Mouse (Mus musculus): ENCODE results near the gene Ccdc188. TPM values are rescaled to one million over a fixed set of nuclear protein-coding genes. Genes with fewer than 3 reads are reported as not detected.
"Not testable (repeated sequence)": the region's sequence is repeated elsewhere in the genome, so short reads cannot be mapped to it uniquely, and the experiment has no call there.

Ccdc188 gene
- polyA plus RNA-seq, 1 experiment, result not detected

DNA sequence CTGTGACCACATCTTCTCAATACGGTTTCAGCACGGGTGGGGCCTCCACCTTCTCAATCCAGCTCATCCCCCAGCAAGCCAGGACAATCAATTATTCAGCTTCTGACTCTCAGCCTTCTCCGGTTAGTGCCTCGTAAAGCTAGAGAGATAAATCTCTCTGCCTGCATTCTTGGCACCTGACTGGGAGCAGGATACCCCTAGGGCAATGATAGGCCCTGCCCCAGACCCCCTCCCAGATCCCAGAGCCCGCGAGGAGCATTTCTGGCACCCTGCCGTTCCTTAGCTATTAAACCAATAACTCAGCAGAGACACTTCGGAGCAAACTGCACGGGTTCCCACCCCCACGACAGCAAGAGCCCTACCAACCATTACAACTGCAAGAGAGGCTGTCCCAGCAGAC is 36.3 kb upstream of the Ccdc188 start:
- H3K27ac ChIP-seq (ENCODE audit: insufficient read depth, low read depth, low read length), result no peak overlapping the region
- 57% methylated on average over 10 of the region's 10 CpGs for WGBS
- no peak for TF ChIP-seq POLR2A (IDR thresholded peaks at IDR 0.05; ENCODE audit: insufficient read depth, low read depth, low read length)
- TF ChIP-seq CTCF (IDR thresholded peaks at IDR 0.05; ENCODE audit: insufficient read depth, low read depth, low read length), result no peak
- H3K4me1 ChIP-seq (ENCODE audit: control insufficient read depth, insufficient read depth, low read length), result peaks cover 4% of the 10 kb centered on the region; the same call in 1 of the 2 replicates
- H3K4me3 ChIP-seq (ENCODE audit: insufficient read depth, low read depth, low read length), result no peak overlapping the region

DNA sequence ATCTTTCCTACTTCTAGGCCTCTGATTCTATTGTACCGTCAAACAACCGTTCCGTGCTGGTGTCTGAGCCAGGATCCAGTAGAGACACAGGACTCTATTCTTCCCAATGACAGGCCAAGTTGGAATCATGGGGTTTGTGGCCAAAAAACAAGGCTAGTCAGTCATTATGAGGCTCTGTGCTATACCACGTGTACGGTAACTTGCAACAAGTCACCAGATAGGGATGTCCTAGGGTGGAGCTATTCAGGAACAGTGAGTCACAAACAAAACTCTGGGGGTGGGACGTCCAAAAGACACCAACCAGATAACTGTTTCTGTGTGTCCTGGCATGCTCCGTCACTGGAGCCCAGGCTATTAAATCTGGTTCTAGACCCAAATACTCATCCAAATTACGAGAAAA is 34.9 kb upstream of the Ccdc188 start:
- no peak overlapping the region for H3K4me3 ChIP-seq (ENCODE audit: insufficient read depth, low read depth, low read length)
- H3K4me1 ChIP-seq (ENCODE audit: control insufficient read depth, insufficient read depth, low read length), result peaks cover 3% of the 10 kb centered on the region; the same call in 1 of the 2 replicates
- TF ChIP-seq CTCF (IDR thresholded peaks at IDR 0.05; ENCODE audit: insufficient read depth, low read depth, low read length) (no peak), POLR2A (IDR thresholded peaks at IDR 0.05; ENCODE audit: insufficient read depth, low read depth, low read length) (no peak)
- H3K27ac ChIP-seq (ENCODE audit: insufficient read depth, low read depth, low read length), result no peak overlapping the region
- WGBS, result 62% methylated on average over 8 of the region's 8 CpGs

DNA sequence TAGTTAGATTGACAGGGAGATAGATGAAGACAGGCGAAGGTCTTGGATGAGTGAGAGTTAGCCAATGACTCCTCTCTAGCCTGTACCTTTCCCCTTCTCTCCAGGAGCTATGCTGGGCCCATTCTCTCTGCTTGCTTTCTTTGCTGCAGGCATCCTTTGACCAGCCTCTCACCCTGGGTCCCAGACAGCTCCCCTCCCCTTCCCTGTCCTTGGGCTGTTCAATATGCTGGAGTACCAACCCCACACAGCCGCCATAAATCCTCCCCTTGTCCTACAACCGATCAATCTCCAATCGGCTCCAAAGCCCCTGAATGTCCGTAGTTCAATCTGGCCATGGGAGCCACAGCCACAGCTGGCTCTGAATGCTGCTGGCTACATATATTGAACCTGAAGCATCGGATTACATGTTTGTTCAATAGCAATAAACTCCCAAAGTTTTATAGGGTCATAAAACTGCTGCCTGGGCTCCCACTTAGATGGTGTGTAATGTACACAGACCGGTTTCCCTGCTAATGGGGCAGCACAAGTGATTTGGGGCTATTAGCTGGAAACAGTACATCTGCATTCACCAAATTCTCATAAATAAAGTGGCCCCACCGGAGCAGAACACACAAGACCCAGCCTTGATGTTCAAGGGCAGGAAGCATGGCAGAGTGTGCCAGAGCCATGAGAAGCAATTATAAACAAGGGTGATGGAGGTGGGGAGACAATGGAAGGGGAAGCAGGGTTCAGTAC is 31.8 kb upstream of the Ccdc188 start:
- Histone ChIP-seq H3K4me1 (ENCODE audit: control insufficient read depth, insufficient read depth, low read length) (peaks cover 3% of the 10 kb centered on the region; the same call in 1 of the 2 replicates), H3K27ac (ENCODE audit: insufficient read depth, low read depth, low read length) (no peak overlapping the region), H3K4me3 (ENCODE audit: insufficient read depth, low read depth, low read length) (no peak overlapping the region)
- TF ChIP-seq CTCF (IDR thresholded peaks at IDR 0.05; ENCODE audit: insufficient read depth, low read depth, low read length) (no peak), POLR2A (IDR thresholded peaks at IDR 0.05; ENCODE audit: insufficient read depth, low read depth, low read length) (no peak)
- WGBS, result 93% methylated on average over 8 of the region's 8 CpGs

DNA sequence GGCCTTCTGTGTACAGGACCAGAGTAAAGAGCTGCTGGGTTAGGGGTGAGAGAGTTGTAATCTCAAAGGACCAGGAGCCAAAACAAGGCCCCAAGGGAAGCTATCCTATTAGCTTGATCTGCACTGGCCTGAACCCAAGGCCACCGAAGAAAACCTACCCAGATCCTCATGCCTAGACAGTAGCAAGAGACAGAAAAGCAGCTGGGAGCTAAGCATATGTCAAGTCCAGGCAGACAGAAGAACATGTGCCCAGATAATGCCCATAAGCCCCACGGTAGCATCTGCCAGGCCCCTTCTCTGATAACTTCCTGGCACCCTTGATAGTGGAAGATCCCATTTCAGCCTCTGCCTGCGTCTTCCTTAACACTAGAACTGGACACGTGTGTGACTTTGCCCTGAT is 30.9 kb upstream of the Ccdc188 start:
- WGBS, result 86% methylated on average over 4 of the region's 4 CpGs
- Histone ChIP-seq H3K4me3 (ENCODE audit: insufficient read depth, low read depth, low read length) (no peak overlapping the region), H3K4me1 (ENCODE audit: control insufficient read depth, insufficient read depth, low read length) (no peaks in the 10 kb centered on the region), H3K27ac (ENCODE audit: insufficient read depth, low read depth, low read length) (no peak overlapping the region)
- TF ChIP-seq POLR2A (IDR thresholded peaks at IDR 0.05; ENCODE audit: insufficient read depth, low read depth, low read length), result no peak
- no peak for TF ChIP-seq CTCF (IDR thresholded peaks at IDR 0.05; ENCODE audit: insufficient read depth, low read depth, low read length)

DNA sequence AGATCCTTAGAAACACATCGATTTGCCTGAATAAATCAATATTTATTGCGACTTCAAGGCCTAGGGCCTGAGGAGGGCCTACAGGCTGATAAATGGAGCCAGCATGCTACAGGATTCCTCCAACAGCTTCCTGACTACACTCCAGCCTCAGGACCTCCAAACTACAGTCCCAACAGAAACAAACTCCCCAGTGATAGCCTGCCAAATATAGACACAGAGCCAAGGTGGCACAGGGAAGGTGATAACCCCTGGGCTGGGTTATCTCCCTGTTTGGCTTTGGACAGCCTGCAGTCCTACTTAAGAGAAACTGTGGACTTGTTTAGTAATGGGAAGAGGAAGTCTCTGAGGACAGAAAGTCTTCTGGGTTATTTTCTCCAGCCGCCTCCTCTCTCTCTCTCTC is 30.5 kb upstream of the Ccdc188 start:
- no peak overlapping the region for H3K4me3 ChIP-seq (ENCODE audit: insufficient read depth, low read depth, low read length)
- WGBS, result 88% methylated on average over 3 of the region's 3 CpGs
- no peaks in the 10 kb centered on the region for H3K4me1 ChIP-seq (ENCODE audit: control insufficient read depth, insufficient read depth, low read length)
- no peak for TF ChIP-seq POLR2A (IDR thresholded peaks at IDR 0.05; ENCODE audit: insufficient read depth, low read depth, low read length)
- no peak for TF ChIP-seq CTCF (IDR thresholded peaks at IDR 0.05; ENCODE audit: insufficient read depth, low read depth, low read length)
- H3K27ac ChIP-seq (ENCODE audit: insufficient read depth, low read depth, low read length), result no peak overlapping the region

DNA sequence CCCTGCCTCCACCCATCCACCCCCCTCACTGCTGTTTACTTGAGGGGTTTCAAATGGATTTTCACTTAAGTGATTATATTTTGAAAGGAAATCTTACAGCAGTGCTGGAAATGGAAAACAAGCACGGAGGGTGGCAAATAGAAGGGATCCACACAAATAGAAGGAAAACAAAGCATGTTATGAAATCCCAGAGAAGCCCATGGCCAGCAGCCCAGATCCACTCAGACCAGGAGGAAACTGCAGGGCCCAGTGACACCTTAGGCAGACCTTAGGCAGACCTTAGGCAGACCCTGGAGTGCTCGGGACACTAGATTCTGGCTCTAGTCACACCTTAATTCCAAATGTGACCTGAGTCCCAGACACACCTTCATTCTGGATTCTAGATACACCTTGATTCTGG is 26.7 kb upstream of the Ccdc188 start:
- Histone ChIP-seq H3K27ac (ENCODE audit: insufficient read depth, low read depth, low read length) (no peak overlapping the region), H3K4me1 (ENCODE audit: control insufficient read depth, insufficient read depth, low read length) (peaks cover 20% of the 10 kb centered on the region), H3K4me3 (ENCODE audit: insufficient read depth, low read depth, low read length) (no peak overlapping the region)
- no peak for TF ChIP-seq CTCF (IDR thresholded peaks at IDR 0.05; ENCODE audit: insufficient read depth, low read depth, low read length)
- no peak for TF ChIP-seq POLR2A (IDR thresholded peaks at IDR 0.05; ENCODE audit: insufficient read depth, low read depth, low read length)
- WGBS, result 64% methylated on average over 2 of the region's 2 CpGs

DNA sequence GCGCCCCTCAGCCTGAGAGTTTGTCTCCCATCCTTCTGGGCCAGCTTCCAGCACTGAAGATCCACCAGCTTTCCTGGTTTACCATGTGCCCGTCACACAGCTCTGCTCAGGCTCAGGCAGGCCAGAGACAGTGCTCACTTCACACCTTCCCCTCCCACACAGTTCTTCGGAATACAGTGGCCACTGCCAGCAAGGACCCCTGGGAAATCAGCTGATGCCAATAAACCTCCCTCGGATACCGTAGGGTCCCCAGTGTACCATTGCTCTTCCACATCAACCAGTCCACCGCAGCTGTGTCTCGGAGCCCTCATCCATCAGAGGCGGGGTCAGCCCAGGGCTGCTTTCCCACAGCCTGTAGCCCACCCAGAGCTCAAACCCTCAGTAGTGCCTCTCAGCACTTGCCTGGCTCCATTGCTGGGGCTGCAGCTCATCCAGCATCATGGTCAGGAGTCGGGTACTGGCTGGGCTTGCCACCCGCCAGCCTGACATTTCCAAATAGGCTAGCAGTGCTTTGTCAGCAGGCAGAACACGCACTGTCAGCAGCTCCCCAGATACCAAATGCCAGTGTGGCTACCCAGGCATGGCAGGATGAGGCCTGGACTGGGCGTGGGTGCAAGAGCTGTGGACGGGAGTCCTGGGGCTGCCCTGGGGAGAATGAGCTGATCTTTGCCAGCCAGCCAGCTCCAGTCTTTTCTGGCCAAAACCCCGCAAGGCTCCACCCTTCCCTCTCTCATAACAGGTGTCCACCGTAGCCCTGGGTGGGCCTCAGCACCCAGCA is 23.3 kb upstream of the Ccdc188 start:
- Histone ChIP-seq H3K4me3 (ENCODE audit: insufficient read depth, low read depth, low read length) (no peak overlapping the region), H3K27ac (ENCODE audit: insufficient read depth, low read depth, low read length) (no peak overlapping the region), H3K4me1 (ENCODE audit: control insufficient read depth, insufficient read depth, low read length) (peaks cover 45% of the 10 kb centered on the region)
- WGBS, result 62% methylated on average over 15 of the region's 15 CpGs
- TF ChIP-seq CTCF (IDR thresholded peaks at IDR 0.05; ENCODE audit: insufficient read depth, low read depth, low read length) (no peak), POLR2A (IDR thresholded peaks at IDR 0.05; ENCODE audit: insufficient read depth, low read depth, low read length) (no peak)

DNA sequence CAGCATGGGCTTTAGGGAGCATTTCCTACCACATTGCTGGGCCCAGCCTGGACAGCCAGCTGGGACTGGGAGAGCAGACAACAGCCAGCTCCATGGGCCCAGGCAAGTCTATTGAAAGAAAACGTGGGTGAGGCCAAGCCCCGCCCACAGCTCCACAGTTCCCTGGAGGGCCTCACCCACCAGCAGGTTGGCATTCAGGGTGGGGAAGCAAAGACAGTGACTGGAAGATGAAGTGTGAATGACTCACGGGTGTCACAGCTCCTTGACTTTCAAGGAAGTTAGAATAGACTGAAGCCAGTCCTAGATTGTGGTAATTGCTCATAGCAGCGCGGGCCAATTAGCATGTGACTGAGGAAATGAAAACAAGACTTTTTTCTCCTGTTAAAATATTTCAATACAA is 22.6 kb upstream of the Ccdc188 start:
- TF ChIP-seq POLR2A (IDR thresholded peaks at IDR 0.05; ENCODE audit: insufficient read depth, low read depth, low read length), result no peak
- TF ChIP-seq CTCF (IDR thresholded peaks at IDR 0.05; ENCODE audit: insufficient read depth, low read depth, low read length), result no peak
- no peak overlapping the region for H3K27ac ChIP-seq (ENCODE audit: insufficient read depth, low read depth, low read length)
- no peak overlapping the region for H3K4me3 ChIP-seq (ENCODE audit: insufficient read depth, low read depth, low read length)
- H3K4me1 ChIP-seq (ENCODE audit: control insufficient read depth, insufficient read depth, low read length), result peaks cover 49% of the 10 kb centered on the region
- WGBS, result 29% methylated on average over 5 of the region's 5 CpGs

DNA sequence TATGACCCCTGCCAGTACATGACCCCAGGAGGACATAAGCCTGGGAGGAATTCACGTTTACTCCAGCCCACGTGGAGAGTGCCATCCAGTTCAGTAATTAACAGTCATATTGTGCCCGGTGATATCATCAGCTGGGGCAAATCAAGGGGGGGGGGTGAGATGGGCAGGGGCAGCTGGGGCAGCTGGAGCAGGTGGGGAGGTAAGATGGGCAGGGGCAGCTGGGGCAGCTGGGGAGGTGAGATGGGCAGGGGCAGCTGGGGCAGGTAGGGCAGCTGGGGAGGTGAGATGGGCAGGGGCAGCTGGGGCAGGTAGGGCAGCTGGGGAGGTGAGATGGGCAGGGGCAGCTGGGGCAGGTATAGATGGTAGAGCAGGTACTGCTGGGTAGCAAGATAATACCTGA is 22.1 kb upstream of the Ccdc188 start:
- H3K27ac ChIP-seq (ENCODE audit: insufficient read depth, low read depth, low read length), result not testable (repeated sequence)

More for the DNA sequence above, 22.1 kb upstream of the Ccdc188 start:
- WGBS, result 17% methylated on average over 3 of the region's 3 CpGs
- H3K4me3 ChIP-seq (ENCODE audit: insufficient read depth, low read depth, low read length), result not testable (repeated sequence)
- H3K4me1 ChIP-seq (ENCODE audit: control insufficient read depth, insufficient read depth, low read length), result peaks cover 49% of the 10 kb centered on the region

Data from olfactory bulb, adult 2 months (tissue).